Mouse (Mus musculus) olfactory bulb, adult 2 months (tissue): Measurements from ENCODE around the gene Tbrg1.

ENCODE experiments used
- CTCF ChIP-seq: fragments of 200-500 bp; IDR thresholded peaks from 2 replicates; pipeline ENCODE4 v1.5.1; 2012; ENCODE audit warnings: low read depth, mild to moderate bottlenecking, low read length, moderate library complexity; ENCODE audit not compliant: insufficient read depth
- POLR2A ChIP-seq: fragments of 200-500 bp; IDR thresholded peaks from 2 replicates; pipeline ENCODE4 v1.6.1; 2012; ENCODE audit warnings: mild to moderate bottlenecking, low read depth, low read length, moderate library complexity; ENCODE audit not compliant: insufficient read depth

DNA sequence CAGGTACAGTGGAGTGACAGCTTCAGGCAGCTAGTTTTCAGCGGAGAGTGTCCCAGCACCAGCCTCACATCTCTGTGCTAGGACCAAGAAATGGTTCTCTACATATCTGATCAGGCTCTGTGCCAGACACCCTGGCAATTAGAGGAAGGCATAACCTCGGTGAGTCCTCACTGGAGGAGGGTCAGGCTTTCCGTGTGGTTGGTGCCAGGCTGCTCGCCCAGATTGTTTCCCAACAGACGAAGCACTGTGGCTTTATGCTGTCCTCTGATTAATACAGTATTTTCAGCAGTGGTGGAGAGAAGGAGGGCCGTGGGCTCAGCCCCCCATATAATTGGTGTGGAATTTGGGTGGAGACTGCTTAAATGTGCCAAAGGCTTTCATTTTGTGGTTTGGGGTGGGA is 12.0 kb upstream of the Tbrg1 start, which contains the start of gene Panx3:
- no peak for TF ChIP-seq CTCF
- TF ChIP-seq POLR2A = no peak
